Mouse (Mus musculus): ENCODE data around the gene Igsf23.
"Not testable (repeated sequence)": the region's sequence is repeated elsewhere in the genome, so short reads cannot be mapped to it uniquely, and the experiment has no call there.

The Igsf23 gene

GRCm38 (mm10) chr7:19950589-19950988 lies at the start of gene Igsf23:
Gene Igsf23 (minus strand): TSS chr7:19950756.
- ChIA-PET POLR2A (interaction anchor here in 2 of 4 experiments (1.0 to 2.7 kb wide), 4 partner anchors 12 to 39 kb away, joined by 3 to 12 read pairs (median 6); partner anchors contain the start of gene Pvr (in 1 of the 2)), CTCF (interaction anchor here in 2 of 4 experiments (0.6 to 1.4 kb wide), 4 partner anchors 27 to 282 kb away, joined by 3 to 5 read pairs (median 4); no protein-coding TSS in a partner anchor)

GRCm38 (mm10) chr7:19996721-19997120 lies 46.2 kb upstream of the Igsf23 start:
- POLR2A ChIA-PET, CTCF ChIA-PET: not testable (repeated sequence)

DNA sequence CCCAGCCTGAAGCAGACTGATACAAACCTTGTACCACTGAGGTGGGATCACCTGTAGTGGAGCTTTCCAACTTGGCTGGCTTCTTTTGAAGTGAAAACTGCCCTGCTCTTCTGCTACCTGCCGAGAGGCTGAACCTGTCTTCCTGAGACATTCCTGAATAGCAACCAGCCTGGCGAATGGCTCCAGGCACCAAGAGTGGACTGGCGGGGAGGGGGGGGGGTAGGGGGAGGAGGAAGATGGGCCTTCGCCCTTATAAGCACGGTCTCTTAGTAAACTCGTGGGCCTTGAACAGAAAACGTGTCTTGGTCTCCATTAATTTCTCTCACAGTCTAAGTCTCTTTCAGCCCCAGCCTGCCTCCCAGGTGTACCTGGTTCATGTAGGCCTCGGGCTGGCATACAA lies 40.6 kb upstream of the Igsf23 start, which contains the start of gene Nlrp9b:
TSS of gene Nlrp9b (plus strand) at position 301 of the 400 bp plus-strand sequence.
- CTCF ChIA-PET, result interaction anchor here in 1 of 4 experiments (0.8 kb wide), 1 partner anchor 101 kb away, joined by 3 read pairs; no protein-coding TSS in a partner anchor
- POLR2A ChIA-PET, result interaction anchor here in 1 of 4 experiments (0.7 kb wide), 1 partner anchor 259 kb away, joined by 4 read pairs; no protein-coding TSS in a partner anchor

GRCm38 (mm10) chr7:19971516-19971915 lies 21.0 kb upstream of the Igsf23 start:
- ChIA-PET POLR2A (interaction anchor here in 1 of 4 experiments (0.6 kb wide), 1 partner anchor 32 kb away, joined by 5 read pairs; no protein-coding TSS in a partner anchor), CTCF (no interaction called here)

DNA sequence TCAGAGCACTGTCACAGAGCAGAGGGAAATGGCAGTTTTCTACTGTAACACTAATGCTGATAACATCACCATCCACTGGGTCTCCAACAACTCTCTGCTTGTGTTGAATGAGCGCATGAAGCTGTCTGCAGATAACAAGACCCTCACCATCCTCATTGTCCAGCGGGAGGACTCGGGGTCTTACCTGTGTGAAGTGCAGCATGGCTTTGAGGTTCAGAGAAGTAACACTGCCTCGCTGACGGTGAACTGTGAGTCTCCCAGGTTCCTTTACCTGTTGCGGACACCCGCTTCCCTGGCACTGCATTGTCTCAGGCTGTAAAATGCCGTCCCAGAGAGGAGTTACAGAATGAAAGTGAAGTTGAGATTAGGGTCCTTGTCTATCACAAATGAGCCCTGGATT lies 19.6 kb upstream of the Igsf23 start:
- POLR2A ChIA-PET, result no interaction called here
- CTCF ChIA-PET, result interaction anchor here in 3 of 4 experiments (1.0 to 2.5 kb wide), 7 partner anchors 59 to 180 kb away, joined by 3 to 12 read pairs (median 7); no protein-coding TSS in a partner anchor

- POLR2A ChIA-PET, result interaction anchor here in 2 of 4 experiments (0.7 to 1.1 kb wide), 3 partner anchors 30 to 93 kb away, joined by 3 to 4 read pairs (median 3); no protein-coding TSS in a partner anchor
- CTCF ChIA-PET, result interaction anchor here in 3 of 4 experiments (0.5 to 2.5 kb wide), 14 partner anchors 9 to 223 kb away, joined by 3 to 12 read pairs (median 4); no protein-coding TSS in a partner anchor
Measured at GRCm38 (mm10) chr7:19969541-19970090, 19.1 kb upstream of the Igsf23 start.

DNA sequence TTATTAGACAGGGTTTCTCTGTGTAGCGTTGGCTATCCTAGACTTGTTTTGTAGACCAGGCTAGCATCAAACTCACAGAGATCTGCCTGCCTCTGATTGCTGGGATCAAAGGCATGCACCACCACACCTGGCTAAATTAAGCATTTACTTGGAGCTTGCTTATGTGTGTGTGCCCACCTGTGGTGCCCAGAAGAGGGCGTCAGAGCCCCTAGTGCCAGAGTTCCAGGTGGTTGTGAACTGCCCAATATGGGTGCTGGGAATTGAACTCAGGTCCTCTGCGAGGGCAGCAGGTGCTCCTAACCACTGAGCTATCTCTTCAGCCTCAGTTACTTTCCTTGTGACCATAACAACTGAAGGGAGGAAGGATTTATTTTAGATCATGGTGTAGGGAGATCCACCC lies 18.6 kb upstream of the Igsf23 start:
- POLR2A ChIA-PET, result interaction anchor here in 2 of 4 experiments (0.7 to 1.1 kb wide), 3 partner anchors 31 to 92 kb away, joined by 3 to 4 read pairs (median 3); no protein-coding TSS in a partner anchor
- CTCF ChIA-PET, result interaction anchor here in 3 of 4 experiments (0.5 to 2.5 kb wide), 14 partner anchors 9 to 223 kb away, joined by 3 to 12 read pairs (median 4); no protein-coding TSS in a partner anchor

DNA sequence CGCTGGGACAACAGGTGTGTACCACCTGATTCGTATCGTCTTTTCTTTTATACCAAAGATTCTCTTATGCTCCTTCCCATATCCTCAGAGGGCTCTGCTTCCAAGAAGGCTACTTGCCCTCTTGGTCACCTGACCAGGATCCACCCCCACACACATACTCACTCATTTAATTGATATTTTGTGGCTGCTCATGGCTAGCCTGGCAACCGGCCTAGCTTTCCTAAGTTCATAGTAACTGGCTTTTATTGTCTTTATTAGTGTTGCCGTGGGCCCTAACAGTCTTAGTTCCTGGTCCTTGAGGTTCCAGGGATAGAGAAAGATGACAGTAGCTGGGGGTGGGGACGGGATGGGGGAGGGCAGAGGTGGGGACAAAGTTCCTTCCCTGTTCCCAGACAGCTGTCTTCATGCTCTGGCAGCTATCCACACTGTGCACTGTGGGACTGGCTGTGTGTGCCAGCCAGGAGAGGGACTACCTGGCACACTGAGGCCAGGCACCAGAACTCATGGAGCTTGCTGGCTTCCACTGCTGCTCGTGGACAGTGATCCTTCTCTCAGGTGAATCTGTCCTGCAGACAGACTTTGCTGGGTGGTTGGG lies 14.5 kb upstream of the Igsf23 start, which contains the start of gene Ceacam20:
TSS of gene Ceacam20 (plus strand) at position 428 of the 595 bp plus-strand sequence.
- CTCF ChIA-PET, result interaction anchor here in 1 of 4 experiments (0.6 kb wide), 2 partner anchors 168 to 296 kb away, joined by 3 read pairs; partner anchors contain the start of gene Cblc
- POLR2A ChIA-PET, result no interaction called here

DNA sequence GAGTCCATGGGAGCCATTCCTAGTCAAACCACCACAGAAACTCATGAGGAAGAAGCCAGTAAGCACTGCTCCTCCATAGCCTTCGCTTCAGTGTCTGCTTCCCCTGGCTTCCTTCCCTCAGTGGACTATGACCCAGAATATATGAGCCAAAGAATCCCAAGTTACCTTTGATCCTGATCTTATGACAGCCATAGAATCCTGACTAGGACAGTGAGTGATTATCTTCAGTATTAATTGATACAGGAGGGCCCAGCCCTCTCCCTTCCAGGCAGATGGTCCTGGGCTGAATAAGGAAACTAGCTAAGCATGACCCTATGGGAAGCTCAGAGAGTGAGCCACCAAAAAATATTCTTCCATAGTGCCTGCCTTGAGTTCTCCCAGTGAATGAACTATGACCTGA lies 11.9 kb upstream of the Igsf23 start:
- ChIA-PET POLR2A (interaction anchor here in 1 of 4 experiments (1.1 kb wide), 1 partner anchor 31 kb away, joined by 3 read pairs; no protein-coding TSS in a partner anchor), CTCF (no interaction called here)

DNA sequence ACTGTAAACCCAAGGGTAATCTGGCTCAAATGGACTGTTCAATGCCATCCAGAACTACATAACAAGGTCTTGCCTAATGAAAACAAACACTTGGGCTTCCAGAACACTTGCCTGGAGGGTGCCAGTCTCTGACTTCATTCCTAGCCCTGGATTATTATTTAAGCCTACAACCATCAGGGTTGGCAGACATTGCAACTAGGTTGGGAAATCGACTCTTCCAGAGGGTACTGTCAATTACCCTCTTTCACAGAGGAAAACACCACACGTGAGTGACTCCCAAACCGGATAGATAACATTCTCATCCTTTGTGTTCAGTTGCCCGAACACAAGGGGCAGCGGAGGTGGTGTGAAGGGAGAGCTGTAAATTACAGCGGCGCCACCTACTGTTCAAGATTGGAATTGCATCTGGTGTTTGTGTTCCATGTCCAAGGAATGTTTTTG lies 5.8 kb upstream of the Igsf23 start:
- POLR2A ChIA-PET, result interaction anchor here in 3 of 4 experiments (0.6 to 0.7 kb wide), 4 partner anchors 17 to 172 kb away, joined by 3 to 8 read pairs (median 3); no protein-coding TSS in a partner anchor
- CTCF ChIA-PET, result interaction anchor here (0.5 to 2.3 kb wide), 32 partner anchors 9 to 897 kb away, joined by 3 to 17 read pairs (median 4); partner anchors contain the start of gene Cblc (in 1 of the 4)

DNA sequence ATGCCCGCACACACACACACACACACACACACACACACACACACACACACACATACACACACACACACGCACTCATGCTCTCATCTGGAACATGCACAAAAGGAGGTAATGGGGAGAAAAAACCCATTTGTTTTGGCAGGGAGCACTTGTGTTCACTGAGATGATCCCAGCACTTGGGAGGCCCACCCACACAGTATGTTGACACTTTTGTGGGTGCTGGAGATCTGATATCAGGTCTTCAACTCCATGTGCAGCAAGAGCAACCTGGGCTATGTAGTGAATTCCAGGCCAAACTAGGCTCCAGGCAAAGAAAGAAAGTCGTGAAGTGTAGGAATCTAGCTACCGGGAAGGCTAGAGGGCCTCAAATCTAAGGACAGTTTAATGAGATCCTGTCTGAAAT lies 5.3 kb upstream of the Igsf23 start:
- POLR2A ChIA-PET, result interaction anchor here in 2 of 4 experiments (0.6 to 0.7 kb wide), 2 partner anchors 16 to 172 kb away, joined by 3 to 8 read pairs; no protein-coding TSS in a partner anchor
- CTCF ChIA-PET, result interaction anchor here (0.5 to 2.3 kb wide), 31 partner anchors 9 to 896 kb away, joined by 3 to 17 read pairs (median 5); partner anchors contain the start of gene Cblc (in 1 of the 4)

- POLR2A ChIA-PET, result interaction anchor here in 3 of 4 experiments (0.5 to 1.6 kb wide), 11 partner anchors 15 to 1067 kb away, joined by 3 to 5 read pairs (median 3); partner anchors contain the start of gene Pvr (in 1 of the 3)
- CTCF ChIA-PET, result interaction anchor here in 2 of 4 experiments (0.9 to 2.8 kb wide), 4 partner anchors 42 to 77 kb away, joined by 5 to 9 read pairs (median 6); no protein-coding TSS in a partner anchor
Measured at GRCm38 (mm10) chr7:19953054-19953453, 2.5 kb upstream of the Igsf23 start.

DNA sequence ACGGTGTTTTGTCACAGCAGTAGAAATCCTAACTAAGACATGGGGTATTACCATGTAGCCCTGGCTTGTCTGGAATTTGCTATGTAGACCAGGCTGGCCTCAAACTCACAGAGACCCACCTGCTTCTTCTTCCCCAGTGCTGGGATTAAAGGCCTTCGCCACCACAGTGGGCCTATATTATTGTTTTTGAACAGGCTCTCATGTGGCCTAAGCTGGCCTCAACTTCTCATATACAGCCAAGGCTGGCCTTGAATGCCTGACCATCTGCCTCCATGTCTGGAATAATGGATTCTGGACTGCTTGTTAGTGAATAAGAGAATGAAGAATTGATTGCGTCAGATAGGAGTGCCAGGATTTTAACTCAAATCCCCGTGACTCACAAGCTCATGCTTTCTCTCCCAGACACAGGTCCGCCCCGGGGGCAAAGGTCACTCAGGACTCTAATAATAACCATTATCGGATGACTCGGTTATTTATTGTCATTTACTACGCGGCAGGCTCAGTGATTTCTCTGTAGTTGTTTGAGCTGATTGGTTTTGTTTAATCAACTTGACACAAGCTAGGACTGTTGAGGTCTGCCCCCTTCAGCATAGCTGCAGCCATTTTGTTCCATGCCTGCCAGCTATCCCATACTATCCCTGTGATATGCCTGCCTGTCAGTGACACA lies 1.9 kb upstream of the Igsf23 start:
- ChIA-PET POLR2A (interaction anchor here in 3 of 4 experiments (0.5 to 1.6 kb wide), 13 partner anchors 14 to 1067 kb away, joined by 3 to 5 read pairs (median 3); partner anchors contain the start of gene Pvr (in 1 of the 3)), CTCF (interaction anchor here in 2 of 4 experiments (0.9 to 2.8 kb wide), 5 partner anchors 12 to 76 kb away, joined by 3 to 9 read pairs (median 6); no protein-coding TSS in a partner anchor)

DNA sequence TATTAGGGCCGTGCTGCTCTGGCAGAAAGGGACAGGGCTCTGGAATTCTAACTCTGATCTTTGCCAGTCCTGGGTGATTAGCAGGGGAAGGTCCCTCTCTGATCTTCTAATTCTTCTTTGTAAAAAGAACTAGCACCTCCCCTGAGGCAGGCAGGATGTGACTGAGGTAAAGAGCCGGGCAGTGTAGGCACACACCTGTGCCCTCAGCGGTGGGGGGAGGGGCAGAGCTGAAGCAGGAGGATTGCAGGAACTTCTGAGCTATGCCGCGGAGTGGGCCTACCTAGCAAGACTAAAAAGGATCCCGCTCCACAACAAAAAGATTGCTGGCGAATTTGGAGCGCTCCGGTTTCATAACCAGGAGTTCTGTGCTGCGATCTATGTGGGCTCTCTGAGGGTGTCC lies 560 bp downstream of the Igsf23 start:
- ChIA-PET POLR2A (interaction anchor here in 3 of 4 experiments (0.7 to 2.7 kb wide), 6 partner anchors 11 to 33 kb away, joined by 3 to 12 read pairs (median 4); partner anchors contain the start of gene Pvr (in 1 of the 3)), CTCF (interaction anchor here in 3 of 4 experiments (1.3 to 1.5 kb wide), 2 partner anchors 60 to 281 kb away, joined by 3 to 4 read pairs (median 3); no protein-coding TSS in a partner anchor)

- ChIA-PET CTCF (interaction anchor here in 3 of 4 experiments (0.6 to 1.5 kb wide), 3 partner anchors 59 to 1120 kb away, joined by 3 to 6 read pairs (median 3); no protein-coding TSS in a partner anchor), POLR2A (interaction anchor here in 3 of 4 experiments (0.8 to 2.7 kb wide), 6 partner anchors 10 to 32 kb away, joined by 3 to 12 read pairs (median 4); partner anchors contain the start of gene Pvr (in 1 of the 3))
Measured at GRCm38 (mm10) chr7:19948956-19949355, 1.6 kb downstream of the Igsf23 start.

DNA sequence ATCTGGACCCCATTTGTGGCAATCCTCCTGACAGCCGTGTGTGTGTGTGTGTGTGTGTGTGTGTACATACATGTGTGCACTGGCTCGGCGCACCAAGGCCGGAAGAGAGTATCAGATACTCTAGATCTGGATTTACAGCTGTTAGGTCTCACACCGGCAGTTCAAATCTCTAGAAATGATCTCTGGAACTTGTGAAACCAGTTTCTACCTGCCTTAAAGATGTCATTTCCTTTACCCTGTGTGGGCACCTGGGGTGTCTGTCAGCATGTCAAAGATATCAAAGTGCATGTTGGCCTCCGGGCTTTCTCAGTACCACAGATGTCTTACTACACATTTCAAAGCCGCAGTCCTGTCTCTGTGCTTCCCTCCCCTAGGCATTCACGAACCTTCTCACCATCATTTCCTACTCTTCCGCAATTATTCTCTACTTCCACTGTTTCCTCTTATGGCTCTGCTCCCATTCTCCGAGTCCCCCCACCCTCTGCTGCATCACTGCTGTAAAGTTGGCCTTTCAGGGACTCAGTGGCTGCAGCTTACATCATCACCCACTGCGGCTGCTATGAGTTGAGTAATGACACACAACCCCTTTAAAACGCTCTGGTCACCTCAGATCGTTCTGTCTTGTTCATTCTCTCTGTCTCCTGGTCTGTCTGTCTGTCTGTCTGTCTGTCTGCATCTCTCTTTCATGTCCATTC lies 4.6 kb downstream of the Igsf23 start:
- POLR2A ChIA-PET, result no interaction called here
- CTCF ChIA-PET, result no interaction called here

- POLR2A ChIA-PET, result no interaction called here
- CTCF ChIA-PET, result no interaction called here
Measured at GRCm38 (mm10) chr7:19945201-19945600, 5.4 kb downstream of the Igsf23 start.
